Mouse (Mus musculus) liver, postnatal 0 days (tissue): Measurements from ENCODE around the gene Reep6.

Experiments
- CTCF ChIP-seq: sonication (generic); IDR thresholded peaks from 2 replicates; pipeline ENCODE4 v1.5.1; 2016; ENCODE audit warnings: antibody characterized with exemption, low read depth
- EP300 ChIP-seq: IDR thresholded peaks from 2 replicates; pipeline ENCODE4 v1.6.1; 2016; ENCODE audit warnings: antibody characterized with exemption, low read depth, mild to moderate bottlenecking

DNA sequence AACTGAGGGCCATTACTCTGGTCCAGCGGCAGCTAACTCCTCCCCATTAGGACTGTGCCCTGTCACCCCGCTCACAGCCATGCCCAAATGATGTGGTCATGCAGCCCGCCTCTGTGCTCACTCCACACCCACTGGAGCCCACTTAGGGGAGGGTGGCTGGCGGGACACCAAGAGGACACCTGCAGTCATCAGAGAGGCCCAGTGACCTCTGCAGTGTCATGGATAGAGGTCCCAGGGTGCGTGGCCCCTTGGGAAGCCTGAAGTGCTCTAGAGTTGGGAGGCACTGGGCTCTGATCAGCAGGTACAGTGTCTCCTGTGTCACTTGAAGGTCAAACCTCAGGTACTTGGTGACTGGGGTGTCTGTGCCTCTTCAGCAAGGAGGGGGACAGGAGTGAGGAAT is 32.9 kb upstream of the Reep6 start:
- TF ChIP-seq CTCF (no peak), EP300 (no peak)
